Comparison of ENCODE assay signal across 8 mouse cellular contexts in the genomic region with DNA sequence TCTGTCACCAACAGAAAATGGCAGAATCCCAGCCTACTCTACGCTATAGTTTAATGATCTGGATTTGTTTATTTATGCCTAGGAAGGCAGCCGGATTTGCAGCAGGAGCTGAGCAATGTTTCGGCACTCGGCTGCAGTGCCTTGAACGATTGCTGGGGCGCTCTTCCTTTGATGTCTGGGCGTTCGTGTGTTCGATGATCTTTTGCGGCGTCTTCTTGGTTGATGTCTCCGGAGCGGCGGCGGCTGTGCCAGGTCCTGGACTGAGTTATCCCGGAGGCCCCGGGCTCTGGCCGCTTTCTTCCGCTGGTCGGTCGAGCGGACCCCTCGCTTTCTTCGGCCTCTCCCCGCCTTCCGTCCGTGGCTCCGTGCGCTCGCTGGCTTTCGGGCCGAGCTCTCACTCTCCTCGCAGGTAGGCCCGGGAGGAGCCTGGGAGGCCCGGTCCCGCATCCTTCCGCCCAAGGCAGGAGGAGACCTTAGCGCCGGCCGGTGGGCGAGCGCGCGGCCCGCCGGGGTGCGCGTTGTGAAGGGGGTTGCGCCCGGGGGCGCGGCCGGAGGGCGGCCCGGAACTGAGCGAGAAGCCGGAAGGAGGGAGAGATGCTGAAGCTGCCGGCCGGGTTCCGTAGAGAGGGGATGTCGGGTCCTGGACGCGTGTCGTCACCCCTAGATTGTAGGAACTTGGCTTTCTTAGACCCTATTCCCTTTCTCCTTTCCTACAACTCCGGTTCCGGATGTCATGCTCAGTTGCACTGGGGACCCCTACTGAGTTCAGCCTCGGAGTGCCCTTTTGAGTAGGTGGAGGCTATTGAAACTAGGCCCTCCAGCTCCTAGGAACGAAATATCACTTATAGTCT. TPM values are rescaled to one million over a fixed set of nuclear protein-coding genes. Genes with fewer than 3 reads are reported as not detected.
DNase-seq lines count a peak whose midpoint lies in the region; ATAC-seq and TF ChIP-seq lines count a peak whose summit lies in the region.

A gene (plus strand): TSS at position 164 of the 851 bp plus-strand sequence.

- H3K4me1 ChIP-seq in E14TG2a.4 (replicated peaks; ENCODE audit: low read depth, low read length) = peaks cover 42% of the 10 kb centered on the region
- H3K4me1 ChIP-seq in forebrain, embryonic 13.5 days = peaks cover 12% of the 10 kb centered on the region
- H3K4me1 ChIP-seq in liver, postnatal 0 days (ENCODE audit: insufficient read depth) = 0 out of 2 replicates have a peak, but pooled peaks cover 3% of the 10 kb centered on the region
- H3K4me1 ChIP-seq in neural tube, embryonic 14.5 days (ENCODE audit: control insufficient read depth, insufficient read depth, low read length) = peaks cover 4% of the 10 kb centered on the region; the same call in 1 of the 2 replicates

- TF ChIP-seq CTCF in E14TG2a.4 (conservative IDR thresholded peaks at IDR 0.05; ENCODE audit: low read length) = no peak
- peak; percentile 53 for TF ChIP-seq CTCF in liver, postnatal 0 days (IDR thresholded peaks at IDR 0.05; ENCODE audit: low read depth)

- peak; percentile 85 for DNase-seq in c-Kit-positive CD71-positive TER-119-positive erythroid progenitor cells, embryonic 14.5 days (ENCODE audit: low spot score)
- peak; percentile 92 to 94 for DNase-seq in heart, postnatal 10 days
- peak; percentile 83 for DNase-seq in large intestine, adult 2 months (ENCODE audit: low read depth, low spot score)
- peak; percentile 88 for DNase-seq in liver, postnatal 0 days
- peak; percentile 86 for DNase-seq in testis, postnatal 10 days (ENCODE audit: low spot score)

- peaks cover 4% of the 10 kb centered on the region; the same call in 1 of the 2 replicates for H3K27me3 ChIP-seq in E14TG2a.4 (ENCODE audit: insufficient read depth, low read length)
- H3K27me3 ChIP-seq in forebrain, embryonic 13.5 days = 0 out of 2 replicates have a peak, but pooled peaks cover 7% of the 10 kb centered on the region
- H3K27me3 ChIP-seq in liver, postnatal 0 days (ENCODE audit: insufficient read depth, low read length) = no peaks in the 10 kb centered on the region
- H3K27me3 ChIP-seq in neural tube, embryonic 14.5 days (ENCODE audit: control insufficient read depth, insufficient read depth, low read length) = no peaks in the 10 kb centered on the region

- peak within 1 kb of the TSS; percentile 91 for H3K27ac ChIP-seq in forebrain, embryonic 13.5 days
- H3K27ac ChIP-seq in liver, postnatal 0 days (ENCODE audit: low read depth) = peak within 1 kb of the TSS; percentile 89
- H3K27ac ChIP-seq in neural tube, embryonic 14.5 days (ENCODE audit: low read depth, low read length) = peak within 1 kb of the TSS; percentile 89

- peak; percentile 35; the same call in 1 of the 2 replicates for TF ChIP-seq EP300 in liver, postnatal 0 days (IDR thresholded peaks at IDR 0.05; ENCODE audit: low read depth)

- H3K4me3 ChIP-seq in E14TG2a.4 (replicated peaks; ENCODE audit: low read length) = peak within 1 kb of the TSS; percentile 97
- H3K4me3 ChIP-seq in forebrain, embryonic 13.5 days = peak within 1 kb of the TSS; percentile 100
- peak within 1 kb of the TSS; percentile 98 for H3K4me3 ChIP-seq in liver, postnatal 0 days (ENCODE audit: low read depth, low read length)
- H3K4me3 ChIP-seq in neural tube, embryonic 14.5 days (ENCODE audit: low read depth, low read length) = peak within 1 kb of the TSS; percentile 99

- no peaks in the 10 kb centered on the region for H3K36me3 ChIP-seq in E14TG2a.4 (ENCODE audit: insufficient read depth, low read length)
- no peaks in the 10 kb centered on the region for H3K36me3 ChIP-seq in forebrain, embryonic 13.5 days (ENCODE audit: poor library complexity, severe bottlenecking)
- no peaks in the 10 kb centered on the region for H3K36me3 ChIP-seq in liver, postnatal 0 days (replicated peaks; ENCODE audit: insufficient read depth, low read length)
- H3K36me3 ChIP-seq in neural tube, embryonic 14.5 days (ENCODE audit: control insufficient read depth, insufficient read depth, low read length) = no peaks in the 10 kb centered on the region

- under 1% methylated on average over 65 of the region's 68 CpGs for WGBS in forebrain, embryonic 13.5 days
- WGBS in large intestine, adult 2 months = under 1% methylated on average over 68 of the region's 68 CpGs
- WGBS in liver, postnatal 0 days (ENCODE audit: insufficient replicate concordance) = under 1% methylated on average over 66 of the region's 68 CpGs
- under 1% methylated on average over 66 of the region's 68 CpGs for WGBS in neural tube, embryonic 14.5 days

- H3K4me2 ChIP-seq in forebrain, embryonic 13.5 days = peak within 1 kb of the TSS; percentile 81
- peak within 1 kb of the TSS; percentile 80 for H3K4me2 ChIP-seq in liver, postnatal 0 days (ENCODE audit: low read depth, low read length)
- peak within 1 kb of the TSS; percentile 78 for H3K4me2 ChIP-seq in neural tube, embryonic 14.5 days (ENCODE audit: low read depth, low read length)

- ATAC-seq in forebrain, embryonic 13.5 days = peak; percentile 93
- peak; percentile 90 for ATAC-seq in liver, postnatal 0 days
- peak; percentile 92 for ATAC-seq in neural tube, embryonic 14.5 days (ENCODE audit: low read depth)

- H3K9me3 ChIP-seq in E14TG2a.4 (ENCODE audit: low read length) = no peaks in the 10 kb centered on the region
- H3K9me3 ChIP-seq in forebrain, embryonic 13.5 days (replicated peaks) = no peaks in the 10 kb centered on the region
- H3K9me3 ChIP-seq in liver, postnatal 0 days (ENCODE audit: low read length) = no peaks in the 10 kb centered on the region
- H3K9me3 ChIP-seq in neural tube, embryonic 14.5 days (ENCODE audit: control insufficient read depth, low read length) = no peaks in the 10 kb centered on the region

- peak within 1 kb of the TSS; percentile 99 for H3K9ac ChIP-seq in forebrain, embryonic 13.5 days
- H3K9ac ChIP-seq in liver, postnatal 0 days (replicated peaks) = peak within 1 kb of the TSS; percentile 91
- H3K9ac ChIP-seq in neural tube, embryonic 14.5 days (replicated peaks; ENCODE audit: low read depth, low read length) = peak within 1 kb of the TSS; percentile 94

- intact Hi-C loops in heart, postnatal 10 days (cut with DNase I) = loop anchor here (2.0 kb wide), 1 partner anchor 19 kb away; a partner anchor contains a TSS

RNA-seq across cellular contexts. Expression of the gene that starts here (rescaled TPM):
- polyA plus RNA-seq in forebrain, embryonic 13.5 days (2015; fragmentation: Nextera tagmentation; extraction: Ambion mirVana) = 16.2 and 21.2 TPM in 2 replicates
- 10 to 100 TPM; 21.9 to 22.7 TPM for total RNA-seq in heart, postnatal 10 days (2021)
- polyA plus RNA-seq in large intestine, adult 2 months (2012; rRNA removed) = 15.8 and 20.1 TPM in 2 replicates
- 3.2 and 3.5 TPM in 2 replicates for polyA plus RNA-seq in liver, postnatal 0 days (2015; fragmentation: Nextera tagmentation; extraction: Ambion mirVana)
- polyA plus RNA-seq in neural tube, embryonic 14.5 days (2014; fragmentation: Nextera tagmentation; extraction: Ambion mirVana) = 23.6 and 24.2 TPM in 2 replicates

Comparison
In these comparisons a context has a peak if more than half of its experiments do, and no peak if none do; other contexts are left out.
1. Peak in every context shown above with its lines: DNase-seq, ATAC-seq, H3K4me3 ChIP-seq and H3K27ac ChIP-seq.